Mouse (Mus musculus): ENCODE results near the gene P2ry6.

P2ry6 gene

DNA sequence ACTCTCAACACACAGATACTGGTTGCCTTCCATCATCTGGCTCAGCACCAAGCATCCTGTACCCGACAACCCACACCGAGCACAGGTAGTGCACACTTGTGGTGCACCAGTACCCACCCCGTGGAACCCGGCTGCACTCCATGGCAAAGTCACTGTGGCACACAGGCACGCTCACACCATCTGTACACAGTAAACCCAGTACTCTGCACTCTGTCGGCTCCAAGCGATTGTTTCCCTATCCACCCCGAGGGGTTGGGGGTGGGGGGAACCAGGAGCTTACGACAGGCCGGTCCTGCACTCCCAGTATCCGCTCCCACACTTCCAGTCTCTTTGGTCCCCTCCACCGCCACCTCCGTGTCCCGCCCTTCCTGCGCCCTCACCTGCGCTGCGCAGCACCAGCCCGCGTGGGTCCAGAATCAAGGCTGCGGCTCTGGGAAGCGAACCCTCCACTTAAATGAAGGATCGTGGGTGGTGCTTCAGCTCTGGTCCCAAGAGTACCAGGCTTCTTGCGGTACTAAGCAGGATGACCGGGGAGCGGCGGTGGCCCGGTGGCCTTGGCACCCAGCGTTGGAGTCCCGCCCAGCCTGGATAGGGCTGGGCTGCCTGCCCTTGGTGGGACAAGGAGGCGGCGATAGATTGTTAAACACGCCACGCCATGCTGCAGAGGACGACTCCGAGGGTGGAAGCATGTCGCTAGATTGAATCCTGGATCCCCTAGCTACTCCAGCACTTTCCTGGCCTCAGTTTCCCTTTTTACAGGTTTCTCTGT is at the start of gene P2ry6:
TSS of gene P2ry6 (minus strand) at position 515 of the 769 bp plus-strand sequence.
- no peak for DNase-seq

DNA sequence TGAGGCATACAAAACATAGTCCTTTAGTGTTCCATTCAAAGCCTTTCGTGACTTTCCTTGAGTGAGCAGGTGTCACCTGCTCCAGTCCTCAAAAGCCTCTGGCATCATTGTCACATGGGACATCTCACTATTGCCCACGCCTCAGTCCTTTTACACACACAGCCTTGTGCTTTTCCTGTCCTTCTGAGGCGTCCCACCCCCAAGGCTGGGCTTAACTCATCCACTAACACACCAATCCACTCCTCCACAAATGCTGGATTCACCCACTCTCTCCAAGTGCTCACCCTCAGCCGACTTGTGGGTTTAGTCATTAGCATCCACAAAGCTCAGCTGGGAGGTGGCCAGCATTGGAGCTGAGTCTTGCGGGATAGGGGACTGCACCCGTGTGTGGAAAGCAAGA is 43.0 kb upstream of the P2ry6 start:
- DNase-seq, result peak; percentile 50

DNA sequence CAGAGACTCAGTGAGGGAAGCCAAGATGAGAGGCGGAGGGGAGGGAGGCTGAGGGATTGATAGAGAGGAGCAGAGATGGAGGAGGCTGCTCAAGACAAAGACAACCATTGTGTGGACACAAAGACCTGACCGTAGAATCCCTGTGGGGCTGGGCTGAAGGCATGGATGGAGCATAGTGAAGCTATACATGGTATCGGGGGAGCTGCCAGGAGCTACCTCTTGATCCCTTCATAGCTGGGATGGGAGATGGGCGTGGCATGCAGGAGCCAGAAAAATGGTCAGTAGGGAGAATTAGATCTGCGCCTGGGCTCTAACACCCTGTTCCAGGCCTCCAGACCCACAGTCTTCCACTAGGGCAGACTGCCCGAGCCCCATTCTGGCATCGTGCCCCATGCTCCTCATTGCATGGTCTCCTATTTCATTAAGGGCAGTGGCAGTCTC is 42.6 kb upstream of the P2ry6 start:
- peak; percentile 21 for DNase-seq

DNA sequence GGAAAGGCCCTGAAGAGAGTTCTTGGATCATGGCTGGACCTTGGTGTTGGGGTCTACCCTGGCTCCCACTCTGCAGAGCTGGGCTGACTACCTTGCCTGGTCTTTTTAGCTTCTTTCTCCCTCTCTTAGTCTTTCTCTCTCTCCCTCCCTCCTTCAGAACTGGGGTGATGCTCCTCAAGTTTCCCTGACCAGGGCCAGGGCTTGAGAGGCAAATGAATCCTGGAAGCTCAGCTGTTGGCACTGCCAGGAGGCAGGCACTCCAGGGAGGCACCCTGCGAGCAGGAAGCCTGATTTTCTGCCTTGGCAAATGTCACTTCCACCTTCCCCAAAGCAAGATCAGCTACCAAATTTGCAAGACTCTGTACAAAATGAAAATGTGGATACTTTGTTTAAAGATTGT is 40.5 kb upstream of the P2ry6 start:
- DNase-seq, result no peak

DNA sequence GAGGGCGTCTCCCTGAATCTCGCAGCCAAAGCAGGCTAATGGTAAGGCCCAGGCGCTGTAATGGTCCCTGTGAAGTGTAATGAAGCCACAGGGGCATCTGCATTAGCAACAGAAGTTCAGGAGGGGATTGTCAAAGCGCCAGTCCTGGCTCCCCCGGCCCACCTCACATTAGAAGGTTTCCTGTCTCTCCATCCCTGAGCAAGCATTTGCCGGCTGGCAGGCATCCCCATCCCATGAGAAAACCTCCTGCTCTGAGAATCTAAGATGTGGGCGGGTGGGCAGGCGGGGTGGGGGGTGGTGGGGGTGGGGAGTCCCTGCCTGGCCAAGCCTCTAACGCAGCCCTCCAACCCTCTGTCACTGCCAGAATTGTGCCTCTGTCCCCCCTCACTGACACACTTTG is 39.6 kb upstream of the P2ry6 start:
- no peak for DNase-seq

- no peak for DNase-seq
Measured at GRCm38 (mm10) chr7:101012541-101012940, 38.1 kb upstream of the P2ry6 start, which contains the start of gene P2ry2. TSS of gene P2ry2 (minus strand) at chr7:101012866.

- DNase-seq, result peak; percentile 17
Measured at GRCm38 (mm10) chr7:101011681-101012367, 37.4 kb upstream of the P2ry6 start.

GRCm38 (mm10) chr7:101010741-101011140 is 36.3 kb upstream of the P2ry6 start:
- no peak for DNase-seq

DNA sequence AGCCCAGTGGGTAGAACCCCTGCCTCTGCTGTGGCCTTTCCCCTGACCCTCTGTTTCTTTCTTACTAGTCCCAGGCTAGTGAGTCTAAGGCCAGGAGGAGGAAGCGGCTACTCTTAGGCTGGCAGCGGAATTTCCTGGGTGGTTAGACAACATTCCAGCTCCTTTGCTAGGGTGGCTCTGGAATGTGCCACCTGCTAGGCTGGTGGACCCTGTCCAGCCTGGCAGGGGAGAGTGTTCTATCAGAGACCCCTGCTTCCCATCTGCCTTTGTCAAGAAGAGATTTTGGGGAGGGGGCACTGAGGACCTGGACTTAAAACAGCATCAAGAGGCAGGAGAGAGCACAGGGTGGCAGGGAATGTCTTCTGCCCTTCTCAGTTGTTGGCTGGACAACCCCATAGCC is 31.8 kb upstream of the P2ry6 start:
- DNase-seq, result no peak

GRCm38 (mm10) chr7:101005119-101005518 is 30.7 kb upstream of the P2ry6 start:
- DNase-seq, result peak; percentile 17

DNA sequence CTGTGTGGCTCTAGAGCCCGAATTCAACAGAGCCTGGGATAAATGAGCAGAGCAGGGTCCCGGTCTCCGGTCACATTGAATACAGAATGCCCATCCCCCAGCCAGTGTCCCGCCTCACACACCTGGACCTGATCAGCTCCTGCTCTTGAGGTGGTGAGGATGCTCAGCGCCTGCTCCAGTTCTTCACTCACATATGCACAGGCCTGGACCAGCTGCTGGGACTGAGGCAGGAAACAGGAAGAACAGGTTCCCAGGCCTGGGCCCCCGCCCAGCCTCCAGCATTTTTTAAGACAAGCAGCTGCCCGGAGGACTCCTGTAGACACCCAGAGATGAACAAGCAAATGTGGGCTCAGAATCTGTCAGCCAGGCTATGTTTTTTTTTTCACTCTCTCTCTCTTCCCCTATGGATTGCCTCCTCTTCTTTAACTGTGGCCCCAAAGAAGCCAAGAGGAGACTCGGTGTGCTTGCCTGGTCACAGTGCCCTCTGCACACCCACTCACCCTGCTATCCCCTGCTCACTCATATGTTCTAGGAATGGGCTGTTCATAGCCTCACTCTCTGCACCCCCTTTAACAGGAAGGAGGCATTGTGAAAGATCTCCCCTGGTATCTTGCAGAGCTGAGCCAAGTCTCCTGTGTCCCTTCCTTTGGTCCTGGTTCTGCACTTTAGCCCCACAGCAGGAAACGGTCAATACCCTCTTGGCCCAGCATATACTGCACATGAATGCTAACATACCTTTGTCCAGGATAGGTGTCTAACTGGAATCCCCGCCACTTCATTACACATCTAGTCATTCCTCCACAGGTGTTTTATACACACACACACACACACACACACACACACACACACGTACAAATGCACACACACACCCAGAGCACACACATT is 29.2 kb upstream of the P2ry6 start:
- DNase-seq, result no peak

DNA sequence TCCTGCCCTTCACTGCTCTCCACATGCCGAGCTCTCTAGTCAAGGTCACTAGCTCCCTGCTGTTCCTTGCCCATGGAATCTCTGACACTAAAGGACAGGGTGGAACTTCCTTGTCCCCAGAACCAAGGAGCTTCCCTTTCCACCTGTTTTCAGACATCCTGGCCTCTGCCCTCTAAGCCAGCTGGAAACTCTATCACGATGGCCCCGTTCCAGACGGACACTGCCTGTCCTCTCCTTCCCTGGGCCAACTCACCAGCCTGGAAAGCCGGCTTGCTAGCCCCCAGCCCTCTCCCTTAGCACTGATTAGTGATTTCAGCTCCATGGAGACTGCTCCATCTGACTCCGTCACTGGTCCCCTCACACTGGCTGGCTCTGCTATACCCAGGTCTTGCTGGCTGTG is 27.8 kb upstream of the P2ry6 start:
- no peak for DNase-seq

- DNase-seq, result no peak
Measured at GRCm38 (mm10) chr7:100999623-101000022, 25.2 kb upstream of the P2ry6 start.

DNA sequence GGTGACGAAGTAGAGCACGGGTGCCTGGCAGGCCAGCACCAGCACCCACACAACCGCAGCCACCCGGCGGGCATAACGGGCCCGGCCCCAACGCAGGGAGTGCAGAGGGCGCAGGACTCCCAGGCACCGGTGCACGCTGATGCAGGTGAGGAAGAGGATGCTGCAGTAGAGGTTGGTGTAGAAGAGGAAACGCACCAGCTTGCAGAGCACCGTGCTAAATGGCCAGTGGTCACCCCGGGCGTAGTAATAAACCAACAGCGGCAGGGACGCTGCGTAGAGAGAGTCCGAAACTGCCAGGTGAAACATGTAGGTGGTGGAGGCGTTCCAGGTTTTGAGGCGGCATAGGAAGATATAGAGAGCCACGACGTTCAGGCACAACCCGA is 24.1 kb upstream of the P2ry6 start:
- no peak for DNase-seq

DNA sequence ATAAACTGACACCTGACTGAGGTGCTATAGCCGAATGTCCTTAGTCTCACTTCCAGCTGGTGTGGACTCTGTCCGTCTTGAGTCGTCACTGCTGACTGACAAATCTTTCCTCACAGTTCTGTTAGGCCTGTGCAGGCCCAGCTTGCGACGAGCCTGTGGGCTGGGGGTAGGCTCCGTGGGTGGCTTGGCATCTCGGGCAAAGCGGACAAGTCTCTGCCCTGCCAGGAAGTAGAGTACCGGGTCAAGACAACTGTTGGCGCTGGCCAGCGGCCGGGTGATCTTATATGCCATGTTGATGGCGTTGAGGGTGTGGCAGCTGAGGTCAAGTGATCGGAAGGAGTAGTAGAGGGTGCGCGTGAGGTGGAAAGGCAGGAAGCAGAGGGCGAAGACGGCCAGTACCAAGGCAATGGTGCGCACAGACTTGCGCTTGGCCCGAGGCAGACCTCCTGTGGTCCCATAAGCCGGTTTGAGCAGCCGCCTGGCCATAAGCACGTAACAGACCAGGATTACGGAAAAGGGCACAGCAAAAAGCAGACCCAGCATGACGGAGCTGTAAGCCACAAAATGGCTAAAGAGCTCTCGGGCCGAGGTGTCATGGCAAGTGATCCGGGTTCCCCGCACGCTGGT is 23.6 kb upstream of the P2ry6 start:
- DNase-seq, result no peak

DNA sequence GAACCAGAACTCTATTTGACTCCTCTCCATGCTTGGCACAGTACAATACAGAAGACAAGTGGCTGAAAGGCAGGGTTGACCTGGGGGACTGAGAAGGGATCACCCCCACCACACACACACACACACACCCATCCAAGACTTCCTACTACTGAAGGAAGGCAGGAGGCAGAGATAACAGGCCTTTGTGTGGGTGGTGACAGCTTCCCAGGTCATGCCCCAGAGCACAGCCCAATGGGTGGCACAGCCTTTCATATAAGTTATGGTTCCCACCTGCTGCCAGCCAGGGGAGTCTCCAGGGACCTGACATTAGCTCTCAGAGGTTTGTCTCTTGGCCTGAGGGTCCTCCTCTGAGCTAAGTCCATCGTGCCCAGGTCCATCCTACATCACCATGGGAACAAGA is 22.8 kb upstream of the P2ry6 start:
- no peak for DNase-seq

- DNase-seq, result no peak
Measured at GRCm38 (mm10) chr7:100995951-100996350, 21.5 kb upstream of the P2ry6 start.

GRCm38 (mm10) chr7:100995260-100995864 is 20.9 kb upstream of the P2ry6 start:
- no peak for DNase-seq

GRCm38 (mm10) chr7:100993166-100993565 is 18.7 kb upstream of the P2ry6 start:
- DNase-seq, result no peak

- no peak for DNase-seq
Measured at GRCm38 (mm10) chr7:100991972-100992371, 17.5 kb upstream of the P2ry6 start.

DNA sequence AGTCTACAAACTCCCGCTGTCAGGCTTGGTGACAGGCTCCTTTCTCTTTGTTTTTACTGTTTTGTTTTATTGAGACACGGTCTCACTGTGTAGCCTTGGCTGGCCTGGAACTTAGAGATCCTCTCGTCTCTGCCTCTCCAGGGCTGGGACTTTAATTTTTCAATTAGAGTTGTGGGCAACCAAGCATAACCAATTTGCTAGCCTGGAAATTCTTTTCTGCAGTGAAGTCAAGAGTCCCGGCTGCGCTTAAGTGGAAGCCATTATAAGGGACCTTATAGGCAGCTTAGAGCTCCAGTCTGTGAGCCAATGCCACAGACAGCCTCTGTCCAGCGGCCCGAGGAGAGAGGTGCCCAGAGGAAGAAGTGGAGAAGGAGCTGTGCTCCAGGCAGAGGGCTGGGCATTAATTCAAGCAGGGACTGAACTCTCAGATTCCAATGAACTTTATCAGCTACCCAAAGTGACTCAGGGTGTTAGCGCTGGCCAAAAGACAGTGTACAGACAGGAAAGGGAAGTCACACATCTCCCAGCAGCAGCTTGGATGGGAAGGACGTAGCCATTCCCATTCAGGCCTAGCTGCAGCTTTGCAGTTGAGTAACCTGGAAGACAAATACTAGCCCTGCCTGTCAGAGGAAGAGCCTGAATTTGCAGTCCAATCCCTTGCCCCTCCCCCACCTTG is 16.3 kb upstream of the P2ry6 start:
- no peak for DNase-seq

DNA sequence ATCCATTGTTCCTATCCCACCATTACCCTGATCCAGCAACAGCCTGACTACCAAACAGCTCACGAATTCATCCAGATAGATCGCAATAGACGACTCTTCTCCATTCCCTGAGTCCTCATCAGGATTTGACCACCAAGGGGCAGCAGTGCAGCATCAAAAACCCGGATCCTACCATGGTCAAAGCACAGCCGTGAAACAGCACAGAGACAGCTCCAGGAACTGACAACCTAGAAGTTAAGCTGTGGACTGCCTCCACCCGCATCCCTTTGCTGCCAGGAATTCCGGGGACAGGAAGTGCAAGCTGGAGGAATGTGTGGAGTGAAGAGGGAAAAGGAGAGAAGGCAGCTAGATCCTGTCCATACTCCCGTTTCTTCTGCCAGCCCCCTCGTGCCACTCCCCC is 13.6 kb upstream of the P2ry6 start:
- DNase-seq, result peak; percentile 63
